ENCODE assay signal across 8 mouse cellular contexts in genomic region chr9:37207929-37208411, GRCm38 (mm10). TPM values are rescaled to one million over a fixed set of nuclear protein-coding genes. Genes with fewer than 3 reads are reported as not detected.
DNase-seq lines count a peak whose midpoint lies in the region; ATAC-seq lines count a peak whose summit lies in the region.

TSS of gene Tmem218 (plus strand) at chr9:37208223.

- DNase-seq in WW6 (ENCODE audit: low read depth, low spot score): peak; percentile 95
- peak; percentile 66 to 94 for DNase-seq in cerebellum, postnatal 4 days (ENCODE audit: low spot score in 2 of 2)
- DNase-seq in gastrocnemius, adult 18-20 months (ENCODE audit: low spot score): peak; percentile 97
- peak; percentile 90 to 94 for DNase-seq in left cerebral cortex, adult 18-20 months (ENCODE audit: low spot score in 2 of 2)
- peak; percentile 97 for DNase-seq in right cerebral cortex, adult 18-20 months
- peak; percentile 44 for DNase-seq in urinary bladder, postnatal 10 days (ENCODE audit: low spot score)

- H3K9ac ChIP-seq in hindbrain, embryonic 16.5 days (ENCODE audit: low read depth, low read length): peak within 1 kb of the TSS; percentile 79

- peak; percentile 100 for ATAC-seq in hindbrain, embryonic 16.5 days

- H3K27ac ChIP-seq in hindbrain, embryonic 16.5 days (ENCODE audit: low read depth, low read length): peak within 1 kb of the TSS; percentile 89
- H3K27ac ChIP-seq in macrophage: peak within 1 kb of the TSS; percentile 46

- H3K4me3 ChIP-seq in hindbrain, embryonic 16.5 days (ENCODE audit: low read length): peak within 1 kb of the TSS; percentile 89
- peak within 1 kb of the TSS; percentile 59 for H3K4me3 ChIP-seq in macrophage (ENCODE audit: inconsistent target)

- no peaks in the 10 kb centered on the region for H3K9me3 ChIP-seq in hindbrain, embryonic 16.5 days (ENCODE audit: control insufficient read depth, low read length)

- no peaks in the 10 kb centered on the region for H3K36me3 ChIP-seq in hindbrain, embryonic 16.5 days (ENCODE audit: control insufficient read depth, insufficient read depth, low read length)
- no peaks in the 10 kb centered on the region for H3K36me3 ChIP-seq in macrophage (ENCODE audit: inconsistent target)

- no peaks in the 10 kb centered on the region for H3K79me2 ChIP-seq in macrophage (ENCODE audit: inconsistent target)

- H3K27me3 ChIP-seq in hindbrain, embryonic 16.5 days (replicated peaks; ENCODE audit: control insufficient read depth, insufficient read depth, low read length): no peaks in the 10 kb centered on the region

- peak within 1 kb of the TSS; percentile 78 for H3K4me2 ChIP-seq in hindbrain, embryonic 16.5 days (ENCODE audit: low read length)

- peaks cover 10% of the 10 kb centered on the region for H3K4me1 ChIP-seq in hindbrain, embryonic 16.5 days (ENCODE audit: control insufficient read depth, insufficient read depth, low read depth, low read length)

- WGBS in hindbrain, embryonic 16.5 days: under 1% methylated on average over 21 of the region's 21 CpGs
- WGBS in macrophage (ENCODE audit: missing documents): under 1% methylated on average over 21 of the region's 21 CpGs

RNA-seq across cellular contexts. Expression of gene Tmem218, which starts in this region (rescaled TPM):
- 1 to 10 TPM; 2.6 to 3.1 TPM for total RNA-seq in gastrocnemius, adult 18-20 months (2021)
- polyA plus RNA-seq in hindbrain, embryonic 16.5 days (2015; fragmentation: Nextera tagmentation; extraction: Ambion mirVana): 10.1 and 11.0 TPM in 2 replicates
- total RNA-seq in left cerebral cortex, adult 18-20 months (2021): 10 to 100 TPM; 10.2 to 12.2 TPM
- total RNA-seq in macrophage (2018; cell fraction: chromatin; rRNA removed): 1 to 10 TPM in 17 of 26 experiments, under 1 TPM in 5, not detected in 4; 0.25 to 5.9 (median 2.6) TPM
- 1 to 10 TPM; 1.6 to 4.1 (median 3.3) TPM for total RNA-seq in macrophage (2018; cell fraction: cytosol; rRNA removed)
- 1 to 10 TPM in 21 of 26 experiments, under 1 TPM in 4, not detected in 1; 0.35 to 7.6 (median 2.4) TPM for total RNA-seq in macrophage (2018; cell fraction: nucleus; rRNA removed)
- 2.8 to 3.0 TPM (median 2.8 TPM) in 3 replicates for polyA plus RNA-seq in macrophage (2018)

Comparison
In these comparisons a context has a peak if more than half of its experiments do, and no peak if none do; other contexts are left out.
1. Peak in every context shown above with its lines: DNase-seq, ATAC-seq, H3K4me3 ChIP-seq and H3K27ac ChIP-seq.
2. DNase-seq: peak in every context shown above with its lines; median percentile 97 in gastrocnemius, adult 18-20 months; 97 in right cerebral cortex, adult 18-20 months; 95 in WW6; 92 in left cerebral cortex, adult 18-20 months; 80 in cerebellum, postnatal 4 days; 44 in urinary bladder, postnatal 10 days.